Mouse (Mus musculus): Measurements from ENCODE around the gene C130032M10Rik. TPM values are rescaled to one million over a fixed set of nuclear protein-coding genes. Genes with fewer than 3 reads are reported as not detected.
A peak's percentile ranks its signal among the peaks of the same experiment; 100 is the strongest.

The C130032M10Rik gene
- polyA plus RNA-seq, 1 experiment from 2014 or later: not detected

GRCm38 (mm10) chr9:114548496-114548895, 33.0 kb downstream of the C130032M10Rik start:
- Histone ChIP-seq H3K4me2 (no peak overlapping the region), H3K9ac (ENCODE audit: low read length) (no peak overlapping the region), H3K4me3 (ENCODE audit: low read depth, low read length) (no peak overlapping the region), H3K4me1 (ENCODE audit: control insufficient read depth, insufficient read depth, low read length) (peaks cover 52% of the 10 kb centered on the region), H3K9me3 (ENCODE audit: control insufficient read depth, low read length) (no peaks in the 10 kb centered on the region), H3K27ac (ENCODE audit: low read depth, low read length) (no peak overlapping the region), H3K36me3 (ENCODE audit: control insufficient read depth, insufficient read depth, low read length) (no peaks in the 10 kb centered on the region), H3K27me3 (ENCODE audit: control insufficient read depth, insufficient read depth, low read length) (no peaks in the 10 kb centered on the region)
- DNase-seq (ENCODE audit: low spot score, missing footprints): no peak
- 29% methylated on average over 4 of the region's 4 CpGs for WGBS
- ATAC-seq (ENCODE audit: low FRiP score): no peak

DNA sequence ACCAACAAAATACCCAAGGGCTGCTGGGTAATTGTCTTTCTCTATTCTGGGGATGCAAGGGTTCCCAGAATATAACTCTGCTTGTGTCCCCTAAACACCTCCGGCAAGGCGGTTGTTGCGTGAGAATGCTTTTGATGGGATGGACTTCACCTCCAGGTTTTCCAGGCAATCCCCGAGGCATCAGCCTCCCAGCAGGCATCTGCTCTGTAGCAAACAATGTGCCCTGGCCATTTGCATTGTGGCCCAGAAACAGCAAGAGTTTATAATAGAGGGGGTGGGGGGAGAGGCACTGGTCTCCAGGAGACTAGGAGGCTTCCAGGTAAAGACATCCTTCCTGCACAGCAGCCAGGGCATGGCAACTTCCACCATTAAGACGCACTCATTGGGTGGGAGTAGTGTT, 33.6 kb downstream of the C130032M10Rik start:
- Histone ChIP-seq H3K9ac (ENCODE audit: low read length) (no peak overlapping the region), H3K27me3 (ENCODE audit: control insufficient read depth, insufficient read depth, low read length) (no peaks in the 10 kb centered on the region), H3K4me1 (ENCODE audit: control insufficient read depth, insufficient read depth, low read length) (peaks cover 48% of the 10 kb centered on the region), H3K36me3 (ENCODE audit: control insufficient read depth, insufficient read depth, low read length) (no peaks in the 10 kb centered on the region), H3K4me3 (ENCODE audit: low read depth, low read length) (no peak overlapping the region), H3K27ac (ENCODE audit: low read depth, low read length) (no peak overlapping the region), H3K9me3 (ENCODE audit: control insufficient read depth, low read length) (no peaks in the 10 kb centered on the region), H3K4me2 (no peak overlapping the region; the same call in 1 of the 2 replicates)
- ATAC-seq (ENCODE audit: low FRiP score): peak; percentile 51
- 10% methylated on average over 5 of the region's 5 CpGs for WGBS
- DNase-seq (ENCODE audit: low spot score, missing footprints): no peak

GRCm38 (mm10) chr9:114550033-114550432, 34.5 kb downstream of the C130032M10Rik start:
- DNase-seq (ENCODE audit: low spot score, missing footprints) (no peak), ATAC-seq (ENCODE audit: low FRiP score) (no peak)
- Histone ChIP-seq H3K4me1 (ENCODE audit: control insufficient read depth, insufficient read depth, low read length) (peaks cover 41% of the 10 kb centered on the region), H3K4me3 (ENCODE audit: low read depth, low read length) (no peak overlapping the region), H3K27ac (ENCODE audit: low read depth, low read length) (no peak overlapping the region), H3K36me3 (ENCODE audit: control insufficient read depth, insufficient read depth, low read length) (no peaks in the 10 kb centered on the region), H3K4me2 (no peak overlapping the region), H3K9ac (ENCODE audit: low read length) (no peak overlapping the region), H3K27me3 (ENCODE audit: control insufficient read depth, insufficient read depth, low read length) (no peaks in the 10 kb centered on the region), H3K9me3 (ENCODE audit: control insufficient read depth, low read length) (no peaks in the 10 kb centered on the region)
- 9% methylated on average over 6 of the region's 6 CpGs for WGBS

DNA sequence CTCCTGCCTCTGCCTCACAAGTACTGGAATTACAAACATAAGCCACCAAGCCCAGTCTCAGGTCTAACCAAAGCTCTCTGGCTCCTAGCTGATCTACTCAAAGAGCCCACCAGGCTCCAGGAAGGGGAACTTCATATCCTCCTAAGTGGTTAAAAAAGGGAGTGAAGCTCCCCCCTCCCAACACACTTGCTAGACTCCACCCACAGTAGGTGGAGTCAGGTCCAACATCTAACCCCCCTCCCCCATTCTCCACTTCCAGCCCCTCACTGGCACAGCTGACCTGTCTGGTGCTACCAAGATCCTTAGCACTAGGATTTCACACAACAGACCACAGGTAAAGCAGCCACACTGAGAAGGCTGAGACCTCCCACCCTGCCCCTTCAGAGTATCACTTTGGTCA, 38.3 kb downstream of the C130032M10Rik start:
- no peak for DNase-seq (ENCODE audit: low spot score, missing footprints)
- peaks cover 20% of the 10 kb centered on the region for H3K4me1 ChIP-seq (ENCODE audit: control insufficient read depth, insufficient read depth, low read length)
- H3K9me3 ChIP-seq (ENCODE audit: control insufficient read depth, low read length): no peaks in the 10 kb centered on the region

GRCm38 (mm10) chr9:114554355-114554979, 39.0 kb downstream of the C130032M10Rik start:
- 69% methylated on average over 5 of the region's 5 CpGs for WGBS
- H3K4me3 ChIP-seq (ENCODE audit: low read depth, low read length): no peak overlapping the region
- H3K36me3 ChIP-seq (ENCODE audit: control insufficient read depth, insufficient read depth, low read length): no peaks in the 10 kb centered on the region
- DNase-seq (ENCODE audit: low spot score, missing footprints): no peak
- H3K9ac ChIP-seq (ENCODE audit: low read length): no peak overlapping the region
- H3K27me3 ChIP-seq (ENCODE audit: control insufficient read depth, insufficient read depth, low read length): no peaks in the 10 kb centered on the region
- peak; percentile 41; the same call in 1 of the 2 replicates for ATAC-seq (ENCODE audit: low FRiP score)
- no peak overlapping the region for H3K27ac ChIP-seq (ENCODE audit: low read depth, low read length)
- H3K4me2 ChIP-seq: no peak overlapping the region
- H3K9me3 ChIP-seq (ENCODE audit: control insufficient read depth, low read length): no peaks in the 10 kb centered on the region
- peaks cover 16% of the 10 kb centered on the region for H3K4me1 ChIP-seq (ENCODE audit: control insufficient read depth, insufficient read depth, low read length)

More for the DNA sequence above, 38.3 kb downstream of the C130032M10Rik start:
- Histone ChIP-seq H3K4me3 (ENCODE audit: low read depth, low read length) (no peak overlapping the region), H3K36me3 (ENCODE audit: control insufficient read depth, insufficient read depth, low read length) (no peaks in the 10 kb centered on the region), H3K4me2 (no peak overlapping the region), H3K27me3 (ENCODE audit: control insufficient read depth, insufficient read depth, low read length) (no peaks in the 10 kb centered on the region), H3K9ac (ENCODE audit: low read length) (no peak overlapping the region), H3K27ac (ENCODE audit: low read depth, low read length) (no peak overlapping the region)
- no peak for ATAC-seq (ENCODE audit: low FRiP score)

- ATAC-seq (ENCODE audit: low FRiP score): no peak
- Histone ChIP-seq H3K9ac (ENCODE audit: low read length) (no peak overlapping the region), H3K36me3 (ENCODE audit: control insufficient read depth, insufficient read depth, low read length) (no peaks in the 10 kb centered on the region), H3K27ac (ENCODE audit: low read depth, low read length) (no peak overlapping the region), H3K4me1 (ENCODE audit: control insufficient read depth, insufficient read depth, low read length) (peaks cover 23% of the 10 kb centered on the region), H3K4me2 (no peak overlapping the region), H3K4me3 (ENCODE audit: low read depth, low read length) (no peak overlapping the region), H3K9me3 (ENCODE audit: control insufficient read depth, low read length) (no peaks in the 10 kb centered on the region), H3K27me3 (ENCODE audit: control insufficient read depth, insufficient read depth, low read length) (no peaks in the 10 kb centered on the region)
- WGBS: 30% methylated on average over 10 of the region's 10 CpGs
- DNase-seq (ENCODE audit: low spot score, missing footprints): no peak
Observed at GRCm38 (mm10) chr9:114556276-114556855, 40.9 kb downstream of the C130032M10Rik start.

GRCm38 (mm10) chr9:114557086-114557485, 41.6 kb downstream of the C130032M10Rik start:
- H3K4me2 ChIP-seq: no peak overlapping the region
- H3K27me3 ChIP-seq (ENCODE audit: control insufficient read depth, insufficient read depth, low read length): no peaks in the 10 kb centered on the region
- peaks cover 27% of the 10 kb centered on the region for H3K4me1 ChIP-seq (ENCODE audit: control insufficient read depth, insufficient read depth, low read length)
- WGBS: 16% methylated on average over 7 of the region's 7 CpGs
- H3K9ac ChIP-seq (ENCODE audit: low read length): no peak overlapping the region
- ATAC-seq (ENCODE audit: low FRiP score): no peak
- H3K27ac ChIP-seq (ENCODE audit: low read depth, low read length): no peak overlapping the region
- no peaks in the 10 kb centered on the region for H3K9me3 ChIP-seq (ENCODE audit: control insufficient read depth, low read length)
- H3K36me3 ChIP-seq (ENCODE audit: control insufficient read depth, insufficient read depth, low read length): no peaks in the 10 kb centered on the region
- no peak overlapping the region for H3K4me3 ChIP-seq (ENCODE audit: low read depth, low read length)
- DNase-seq (ENCODE audit: low spot score, missing footprints): no peak

DNA sequence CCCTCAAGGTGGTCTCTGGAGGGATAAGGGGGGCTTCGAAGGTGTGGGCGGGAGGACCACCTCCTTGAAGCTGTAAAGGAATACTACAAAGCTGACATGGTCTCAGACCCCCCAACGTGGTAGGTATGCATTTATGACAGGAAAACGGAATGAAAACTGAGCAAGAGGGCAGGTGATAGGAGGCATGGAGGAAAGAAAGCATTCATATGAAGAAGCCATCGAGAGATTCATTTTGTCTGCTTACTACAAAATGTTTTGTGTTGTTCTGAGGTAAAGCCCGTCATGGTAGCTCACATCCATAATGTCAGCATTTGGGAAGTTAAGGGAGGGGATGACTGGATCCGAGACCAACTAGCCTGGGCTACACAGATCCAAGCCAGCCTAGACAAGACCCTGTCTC, 44.6 kb downstream of the C130032M10Rik start:
- WGBS: 8% methylated on average over 7 of the region's 7 CpGs
- peaks cover 29% of the 10 kb centered on the region for H3K4me1 ChIP-seq (ENCODE audit: control insufficient read depth, insufficient read depth, low read length)
- no peak overlapping the region for H3K27ac ChIP-seq (ENCODE audit: low read depth, low read length)
- H3K27me3 ChIP-seq (ENCODE audit: control insufficient read depth, insufficient read depth, low read length): no peaks in the 10 kb centered on the region
- H3K9ac ChIP-seq (ENCODE audit: low read length): peak overlapping the region; percentile 72; the same call in 1 of the 2 replicates
- no peaks in the 10 kb centered on the region for H3K36me3 ChIP-seq (ENCODE audit: control insufficient read depth, insufficient read depth, low read length)
- peak overlapping the region; percentile 74 for H3K4me3 ChIP-seq (ENCODE audit: low read depth, low read length)
- no peaks in the 10 kb centered on the region for H3K9me3 ChIP-seq (ENCODE audit: control insufficient read depth, low read length)
- DNase-seq (ENCODE audit: low spot score, missing footprints) (peak; percentile 91), ATAC-seq (ENCODE audit: low FRiP score) (no peak)
- peak overlapping the region; percentile 92 for H3K4me2 ChIP-seq

- Histone ChIP-seq H3K9me3 (ENCODE audit: control insufficient read depth, low read length) (no peaks in the 10 kb centered on the region), H3K27me3 (ENCODE audit: control insufficient read depth, insufficient read depth, low read length) (no peaks in the 10 kb centered on the region), H3K9ac (ENCODE audit: low read length) (peak overlapping the region; percentile 72), H3K4me1 (ENCODE audit: control insufficient read depth, insufficient read depth, low read length) (peaks cover 29% of the 10 kb centered on the region), H3K36me3 (ENCODE audit: control insufficient read depth, insufficient read depth, low read length) (no peaks in the 10 kb centered on the region), H3K27ac (ENCODE audit: low read depth, low read length) (no peak overlapping the region), H3K4me2 (peak overlapping the region; percentile 92), H3K4me3 (ENCODE audit: low read depth, low read length) (peak overlapping the region; percentile 74)
- DNase-seq (ENCODE audit: low spot score, missing footprints) (peak; percentile 93), ATAC-seq (ENCODE audit: low FRiP score) (no peak)
- WGBS: under 1% methylated on average over 36 of the region's 36 CpGs
Observed at GRCm38 (mm10) chr9:114560771-114561670, 45.5 kb downstream of the C130032M10Rik start.

All from midbrain, embryonic 11.5 days (tissue).